Mouse (Mus musculus) MEL (cell line): ENCODE results near the gene Vwa5b2.

Source experiments
- MXI1 ChIP-seq: IDR thresholded peaks from 2 replicates; pipeline ENCODE4 v1.6.1; 2011; ENCODE audit warnings: mild to moderate bottlenecking, low read depth, low read length, improper control_type of control experiment
- POLR2A ChIP-seq, 2 experiments: IDR thresholded peaks; 2 replicates each; pipeline ENCODE4 v1.6.1; 2011 to 2012; ENCODE audit warnings: low read length in 2 of 2, mild to moderate bottlenecking in 2 of 2, control low read depth in 1 of 2, improper control_type of control experiment in 1 of 2, low read depth in 1 of 2, moderate library complexity in 1 of 2; ENCODE audit not compliant: control insufficient read depth in 1 of 2, insufficient read depth in 1 of 2, poor library complexity in 1 of 2
- POLR2AphosphoS2 ChIP-seq: IDR thresholded peaks from 2 replicates; pipeline ENCODE4 v1.6.1; 2011; ENCODE audit warnings: low read length, improper control_type of control experiment
- TBP ChIP-seq: IDR thresholded peaks from 2 replicates; pipeline ENCODE4 v1.8.0; 2011; ENCODE audit warnings: low read depth, low read length, improper control_type of control experiment
- ZNF384 ChIP-seq: IDR thresholded peaks from 2 replicates; pipeline ENCODE4 v1.6.1; 2012; ENCODE audit warnings: low read depth, mild to moderate bottlenecking, inconsistent platforms, low read length, improper control_type of control experiment

DNA sequence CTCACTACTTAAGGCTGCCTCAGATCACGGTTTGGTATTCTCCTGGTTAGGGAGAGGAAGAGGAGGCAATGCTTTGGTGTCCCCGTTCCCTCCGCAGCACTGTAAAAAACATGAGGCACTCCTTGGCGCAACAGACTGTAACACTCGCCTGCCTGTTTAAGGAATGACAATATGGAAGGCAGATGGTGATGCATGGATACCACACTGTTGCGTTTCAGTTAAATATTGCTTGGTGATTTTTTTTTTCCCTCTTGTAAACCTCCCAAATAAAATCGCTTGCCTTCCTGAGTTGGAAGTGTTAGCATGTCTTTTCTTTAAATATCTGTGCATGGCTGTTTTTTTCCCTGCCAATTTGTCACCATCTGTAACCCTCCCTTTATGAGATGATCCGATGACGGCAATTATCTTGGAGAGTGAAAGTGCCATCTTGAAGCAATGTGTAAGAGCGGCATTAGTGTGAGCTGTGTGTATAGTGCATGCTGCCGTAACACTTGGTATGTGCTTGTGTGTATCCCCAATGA lies 39.7 kb downstream of the Vwa5b2 start:
- TF ChIP-seq POLR2A (IDR thresholded peaks at IDR 0.05; ENCODE audit: control insufficient read depth in 1 of 2, insufficient read depth in 1 of 2, low read depth in 1 of 2, low read length in 2 of 2, poor library complexity in 1 of 2) (no peak), ZNF384 (no peak), TBP (no peak), POLR2AphosphoS2 (no peak), MXI1 (no peak; the same call in 1 of the 2 replicates)
